Mouse (Mus musculus) stomach, embryonic 16.5 days (tissue): ENCODE measurements around the gene Proca1. TPM values are rescaled to one million over a fixed set of nuclear protein-coding genes. Genes with fewer than 3 reads are reported as not detected.

ENCODE experiments used
- ATAC-seq: fragments of 200-750 bp; cut with Nextera tagmentation; 2 replicates; pipeline ENCODE4 v1.8.0; 2017; ENCODE audit warnings: moderate number of reproducible peaks, moderate TSS enrichment; ENCODE audit not compliant: insufficient read depth, low FRiP score
- H3K27ac ChIP-seq: fragments of 300-500 bp; sonication (generic); 2 replicates; pipeline ENCODE4 v1.5.1; 2014; ENCODE audit warnings: low read length
- H3K27me3 ChIP-seq: fragments of 300-500 bp; sonication (generic); 2 replicates; pipeline ENCODE4 v1.6.1; 2014; ENCODE audit warnings: low read length, control low read depth, mixed read lengths; ENCODE audit not compliant: control insufficient read depth, insufficient read depth
- H3K36me3 ChIP-seq: fragments of 300-500 bp; sonication (generic); 2 replicates; pipeline ENCODE4 v1.6.1; 2014; ENCODE audit warnings: low read length; ENCODE audit not compliant: control insufficient read depth, insufficient read depth
- H3K4me1 ChIP-seq: fragments of 300-500 bp; sonication (generic); 2 replicates; pipeline ENCODE4 v1.6.1; 2014; ENCODE audit warnings: low read length, control low read depth, mixed read lengths; ENCODE audit not compliant: control insufficient read depth, insufficient read depth
- H3K4me2 ChIP-seq: fragments of 300-500 bp; sonication (generic); 2 replicates; pipeline ENCODE4 v1.6.1; 2014; ENCODE audit warnings: low read depth, low read length, mixed read lengths
- H3K4me3 ChIP-seq: fragments of 300-500 bp; sonication (generic); replicated peaks from 2 replicates; pipeline ENCODE4 v1.5.1; 2014; ENCODE audit warnings: mild to moderate bottlenecking, low read length
- H3K9ac ChIP-seq: fragments of 300-500 bp; sonication (generic); 2 replicates; pipeline ENCODE4 v1.6.1; 2014; ENCODE audit warnings: low read length
- H3K9me3 ChIP-seq: fragments of 300-500 bp; sonication (generic); replicated peaks from 2 replicates; pipeline ENCODE4 v1.6.1; 2016; ENCODE audit warnings: low read length, control low read depth; ENCODE audit not compliant: control insufficient read depth
- WGBS: fragments of 180-500 bp; shearing (Covaris S2); extraction: QIAGEN DNeasy Blood & Tissue Kit; methylation state at CpG from one replicate; pipeline ENCODE4 v1.1.7; 2014; 5-methylcytosine and 5-hydroxymethylcytosine counted together
- polyA plus RNA-seq: library from polyadenylated mRNA; unstranded; fragments of >200 nt; fragmentation: Nextera tagmentation; extraction: Ambion mirVana; gene quantifications from 2 replicates; pipeline ENCODE4 v1.2.1, GENCODE M21; 2015

Gene Proca1
- polyA plus RNA-seq, 1 experiment from 2014 or later, result 3.7 TPM

GRCm38 (mm10) chr11:78156156-78156699, 37.0 kb upstream of the Proca1 start:
- Histone ChIP-seq H3K27me3 (no peaks in the 10 kb centered on the region), H3K9ac (no peak overlapping the region), H3K4me2 (no peak overlapping the region), H3K4me3 (no peak overlapping the region), H3K9me3 (no peaks in the 10 kb centered on the region), H3K4me1 (peaks cover 20% of the 10 kb centered on the region), H3K27ac (no peak overlapping the region), H3K36me3 (peaks cover 13% of the 10 kb centered on the region)
- no peak for ATAC-seq
- 73% methylated on average over 6 of the region's 6 CpGs for WGBS

- Histone ChIP-seq H3K27me3 (no peaks in the 10 kb centered on the region), H3K4me2 (no peak overlapping the region), H3K36me3 (peaks cover 17% of the 10 kb centered on the region), H3K27ac (no peak overlapping the region), H3K4me3 (no peak overlapping the region), H3K9me3 (no peaks in the 10 kb centered on the region), H3K4me1 (peaks cover 22% of the 10 kb centered on the region), H3K9ac (no peak overlapping the region)
- WGBS, result 19% methylated on average over 2 of the region's 2 CpGs
- ATAC-seq, result peak; percentile 30
Measured at GRCm38 (mm10) chr11:78159096-78159495, 34.1 kb upstream of the Proca1 start.

GRCm38 (mm10) chr11:78159557-78159956, 33.6 kb upstream of the Proca1 start:
- Histone ChIP-seq H3K4me2 (no peak overlapping the region), H3K4me1 (peaks cover 22% of the 10 kb centered on the region), H3K27ac (no peak overlapping the region), H3K9ac (no peak overlapping the region), H3K27me3 (no peaks in the 10 kb centered on the region), H3K4me3 (no peak overlapping the region), H3K36me3 (peaks cover 17% of the 10 kb centered on the region), H3K9me3 (no peaks in the 10 kb centered on the region)
- WGBS, result 65% methylated on average over 7 of the region's 7 CpGs
- ATAC-seq, result no peak

GRCm38 (mm10) chr11:78160171-78160570, 33.0 kb upstream of the Proca1 start:
- no peak for ATAC-seq
- no peaks in the 10 kb centered on the region for H3K9me3 ChIP-seq
- peaks cover 22% of the 10 kb centered on the region for H3K4me1 ChIP-seq
- H3K9ac ChIP-seq, result no peak overlapping the region
- H3K4me3 ChIP-seq, result no peak overlapping the region
- H3K27me3 ChIP-seq, result no peaks in the 10 kb centered on the region
- no peak overlapping the region for H3K4me2 ChIP-seq
- no peak overlapping the region; the same call in 1 of the 2 replicates for H3K27ac ChIP-seq
- WGBS, result 79% methylated on average over 18 of the region's 18 CpGs
- H3K36me3 ChIP-seq, result peaks cover 17% of the 10 kb centered on the region

GRCm38 (mm10) chr11:78160675-78161074, 32.5 kb upstream of the Proca1 start:
- Histone ChIP-seq H3K9ac (0 out of 2 replicates have a peak overlapping the region, but pooled peaks have one; percentile 26), H3K36me3 (peaks cover 17% of the 10 kb centered on the region)
- 87% methylated on average over 3 of the region's 3 CpGs for WGBS

GRCm38 (mm10) chr11:78161169-78161568, 32.0 kb upstream of the Proca1 start:
- Histone ChIP-seq H3K9ac (0 out of 2 replicates have a peak overlapping the region, but pooled peaks have one; percentile 26), H3K36me3 (peaks cover 17% of the 10 kb centered on the region)

More at GRCm38 (mm10) chr11:78160675-78161074, 32.5 kb upstream of the Proca1 start:
- H3K4me3 ChIP-seq, result no peak overlapping the region
- no peaks in the 10 kb centered on the region for H3K27me3 ChIP-seq
- H3K9me3 ChIP-seq, result no peaks in the 10 kb centered on the region
- H3K4me1 ChIP-seq, result peaks cover 23% of the 10 kb centered on the region
- no peak overlapping the region for H3K27ac ChIP-seq
- ATAC-seq, result no peak
- H3K4me2 ChIP-seq, result no peak overlapping the region

GRCm38 (mm10) chr11:78161968-78162367, 31.2 kb upstream of the Proca1 start:
- Histone ChIP-seq H3K36me3 (peaks cover 17% of the 10 kb centered on the region), H3K4me3 (0 out of 2 replicates have a peak overlapping the region, but pooled peaks have one; percentile 100), H3K4me1 (peaks cover 30% of the 10 kb centered on the region), H3K9me3 (no peaks in the 10 kb centered on the region), H3K9ac (peak overlapping the region; percentile 98; the same call in 1 of the 2 replicates), H3K27ac (peak overlapping the region; percentile 99), H3K27me3 (no peaks in the 10 kb centered on the region), H3K4me2 (peak overlapping the region; percentile 94)
- 32% methylated on average over 4 of the region's 4 CpGs for WGBS
- ATAC-seq, result no peak

More at GRCm38 (mm10) chr11:78161169-78161568, 32.0 kb upstream of the Proca1 start:
- ATAC-seq, result no peak
- H3K4me1 ChIP-seq, result peaks cover 28% of the 10 kb centered on the region
- no peak overlapping the region for H3K4me2 ChIP-seq
- H3K9me3 ChIP-seq, result no peaks in the 10 kb centered on the region
- 87% methylated on average over 14 of the region's 14 CpGs for WGBS
- no peak overlapping the region for H3K27ac ChIP-seq
- no peak overlapping the region for H3K4me3 ChIP-seq
- H3K27me3 ChIP-seq, result no peaks in the 10 kb centered on the region

GRCm38 (mm10) chr11:78162504-78162903, 30.7 kb upstream of the Proca1 start:
- Histone ChIP-seq H3K27ac (peak overlapping the region; percentile 99), H3K9ac (peak overlapping the region; percentile 98), H3K4me1 (peaks cover 30% of the 10 kb centered on the region), H3K36me3 (peaks cover 17% of the 10 kb centered on the region), H3K27me3 (no peaks in the 10 kb centered on the region), H3K4me2 (peak overlapping the region; percentile 94), H3K4me3 (peak overlapping the region; percentile 100; the same call in 1 of the 2 replicates), H3K9me3 (no peaks in the 10 kb centered on the region)
- 48% methylated on average over 6 of the region's 6 CpGs for WGBS
- no peak for ATAC-seq

GRCm38 (mm10) chr11:78163045-78163444, 30.1 kb upstream of the Proca1 start:
- peak overlapping the region; percentile 98 for H3K9ac ChIP-seq
- H3K27ac ChIP-seq, result peak overlapping the region; percentile 99
- H3K9me3 ChIP-seq, result no peaks in the 10 kb centered on the region
- peak overlapping the region; percentile 100 for H3K4me3 ChIP-seq
- H3K36me3 ChIP-seq, result peaks cover 17% of the 10 kb centered on the region
- H3K27me3 ChIP-seq, result no peaks in the 10 kb centered on the region
- ATAC-seq, result no peak
- H3K4me1 ChIP-seq, result peaks cover 30% of the 10 kb centered on the region
- H3K4me2 ChIP-seq, result peak overlapping the region; percentile 94
- WGBS, result 67% methylated on average over 2 of the region's 2 CpGs
